Mouse (Mus musculus) kidney, postnatal 0 days (tissue): ENCODE results near the gene Chsy1. TPM values are rescaled to one million over a fixed set of nuclear protein-coding genes. Genes with fewer than 3 reads are reported as not detected.
A peak's percentile ranks its signal among the peaks of the same experiment; 100 is the strongest.

ENCODE experiments used
- ATAC-seq: fragments of 200-750 bp; cut with Nextera tagmentation; replicated peaks from 2 replicates; pipeline ENCODE4 v1.8.0; 2017; ENCODE audit warnings: low read depth, moderate number of reproducible peaks, moderate TSS enrichment, moderate library complexity; ENCODE audit not compliant: low FRiP score
- DNase-seq: peaks from one replicate; pipeline ENCODE4 v3.0.0-alpha.2; 2016; ENCODE audit warnings: low spot score
- H3K27ac ChIP-seq: fragments of 300-500 bp; sonication (generic); 2 replicates; pipeline ENCODE4 v1.5.1; 2014; ENCODE audit warnings: mild to moderate bottlenecking
- H3K27me3 ChIP-seq: fragments of 300-500 bp; sonication (generic); 2 replicates; pipeline ENCODE4 v1.6.1; 2014; ENCODE audit warnings: low read length, mixed read lengths; ENCODE audit not compliant: insufficient read depth
- H3K36me3 ChIP-seq: fragments of 300-500 bp; sonication (generic); 2 replicates; pipeline ENCODE4 v1.6.1; 2014; ENCODE audit warnings: low read length, mixed read lengths; ENCODE audit not compliant: insufficient read depth
- H3K4me1 ChIP-seq: fragments of 300-500 bp; sonication (generic); replicated peaks from 2 replicates; pipeline ENCODE4 v1.6.1; 2014; ENCODE audit warnings: antibody characterized with exemption, low read length, mixed read lengths; ENCODE audit not compliant: insufficient read depth
- H3K4me2 ChIP-seq: fragments of 300-500 bp; sonication (generic); 2 replicates; pipeline ENCODE4 v1.6.1; 2014; ENCODE audit warnings: mild to moderate bottlenecking, low read length, moderate library complexity, mixed read lengths
- H3K4me3 ChIP-seq: fragments of 300-500 bp; sonication (generic); replicated peaks from 2 replicates; pipeline ENCODE4 v1.5.1; 2014; ENCODE audit warnings: low read depth, low read length
- H3K9ac ChIP-seq: fragments of 300-500 bp; sonication (generic); 2 replicates; pipeline ENCODE4 v1.6.1; 2014; ENCODE audit warnings: low read depth, low read length
- H3K9me3 ChIP-seq: fragments of 300-500 bp; sonication (generic); replicated peaks from 2 replicates; pipeline ENCODE4 v1.6.1; 2016; ENCODE audit warnings: low read length, inconsistent platforms, mixed read lengths
- CTCF ChIP-seq: IDR thresholded peaks from 2 replicates; pipeline ENCODE4 v1.5.1; 2016; ENCODE audit warnings: antibody characterized with exemption, low read depth, mild to moderate bottlenecking, moderate library complexity
- WGBS: fragments of 180-500 bp; shearing (Covaris S2); extraction: QIAGEN DNeasy Blood & Tissue Kit; methylation state at CpG from one replicate; pipeline ENCODE4 v1.1.7; 2014; 5-methylcytosine and 5-hydroxymethylcytosine counted together
- polyA plus RNA-seq: library from polyadenylated mRNA; unstranded; fragments of >200 nt; fragmentation: Nextera tagmentation; extraction: Ambion mirVana; gene quantifications from 2 replicates; pipeline ENCODE4 v1.2.1, GENCODE M21; 2015

Chsy1 gene
- polyA plus RNA-seq, 1 experiment from 2014 or later = 12.0 TPM

DNA sequence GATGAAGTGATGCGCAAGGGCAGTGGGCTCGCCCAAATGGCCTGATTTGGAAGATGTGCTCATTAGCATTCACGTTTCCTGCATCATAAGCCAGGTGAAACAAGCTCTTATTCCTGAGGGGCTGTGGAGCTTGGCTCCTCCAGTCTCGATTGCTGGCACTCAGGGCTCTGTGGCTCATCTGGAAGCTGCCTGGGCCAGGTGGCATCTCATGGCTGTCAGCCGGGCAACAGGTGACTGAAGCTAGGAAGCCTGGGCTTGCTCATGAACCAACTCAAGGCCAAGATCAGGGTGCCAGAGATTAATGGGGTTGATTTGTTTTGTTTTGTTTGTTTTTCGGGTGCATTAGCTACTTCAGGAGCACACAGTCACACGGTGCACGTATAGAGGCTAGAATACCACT lies 16.7 kb upstream of the Chsy1 start:
- H3K4me3 ChIP-seq = no peak overlapping the region
- H3K9ac ChIP-seq = no peak overlapping the region
- no peaks in the 10 kb centered on the region for H3K9me3 ChIP-seq
- WGBS = 88% methylated on average over 8 of the region's 8 CpGs
- H3K36me3 ChIP-seq = peaks cover 43% of the 10 kb centered on the region
- no peak overlapping the region for H3K27ac ChIP-seq
- no peak for TF ChIP-seq CTCF
- H3K27me3 ChIP-seq = no peaks in the 10 kb centered on the region
- DNase-seq = no peak
- no peak overlapping the region for H3K4me2 ChIP-seq
- H3K4me1 ChIP-seq = no peaks in the 10 kb centered on the region
- no peak for ATAC-seq

DNA sequence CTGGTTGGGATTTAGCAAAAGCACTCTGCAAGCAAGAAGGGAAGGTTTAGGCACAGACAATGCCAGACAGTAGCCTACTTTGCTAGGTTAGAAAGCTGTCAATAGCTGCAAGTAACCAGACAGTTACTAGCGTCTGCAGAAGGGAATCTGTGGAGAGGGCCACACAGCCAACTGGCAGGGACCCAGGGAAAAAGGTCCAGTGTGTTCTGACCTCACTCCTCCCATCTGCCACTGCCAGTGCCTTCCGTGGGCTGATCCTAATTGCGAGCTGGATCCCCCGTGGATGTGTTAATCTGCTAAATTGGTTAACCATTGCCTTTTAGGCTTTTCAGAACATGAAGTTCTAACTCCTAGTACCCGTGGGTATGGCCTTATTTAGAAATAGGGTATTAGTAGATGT lies 15.2 kb upstream of the Chsy1 start:
- Histone ChIP-seq H3K4me1 (no peaks in the 10 kb centered on the region), H3K4me2 (no peak overlapping the region), H3K27me3 (no peaks in the 10 kb centered on the region), H3K9me3 (no peaks in the 10 kb centered on the region), H3K36me3 (peaks cover 30% of the 10 kb centered on the region; the same call in 1 of the 2 replicates), H3K4me3 (no peak overlapping the region), H3K27ac (no peak overlapping the region), H3K9ac (no peak overlapping the region)
- DNase-seq = no peak
- TF ChIP-seq CTCF = no peak
- ATAC-seq = no peak
- 62% methylated on average over 5 of the region's 5 CpGs for WGBS

DNA sequence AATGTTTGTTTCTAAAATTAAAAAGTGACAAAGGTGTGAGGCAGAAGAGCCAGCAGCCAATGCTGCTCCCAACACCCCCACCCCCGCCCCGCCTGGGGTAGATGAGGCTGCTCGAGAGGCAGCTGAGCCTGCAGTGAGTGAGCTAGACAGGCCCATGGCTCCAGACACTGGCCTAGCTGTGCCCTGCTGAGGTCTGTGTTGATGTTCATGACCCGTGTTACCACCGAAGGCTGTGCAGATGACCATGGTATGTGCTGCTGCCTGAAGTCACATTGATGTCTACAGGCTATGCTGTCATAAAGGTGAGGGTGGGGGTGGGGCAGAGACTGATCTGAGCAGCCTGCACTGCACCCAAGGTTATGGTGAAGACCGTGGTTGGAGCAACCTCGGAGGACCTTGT lies 10.5 kb upstream of the Chsy1 start:
- H3K9me3 ChIP-seq = no peaks in the 10 kb centered on the region
- no peak overlapping the region for H3K4me3 ChIP-seq
- no peak overlapping the region for H3K4me2 ChIP-seq
- 82% methylated on average over 7 of the region's 7 CpGs for WGBS
- no peaks in the 10 kb centered on the region for H3K27me3 ChIP-seq
- H3K36me3 ChIP-seq = no peaks in the 10 kb centered on the region
- no peak for TF ChIP-seq CTCF
- H3K27ac ChIP-seq = no peak overlapping the region
- ATAC-seq = 0 out of 2 replicates have a peak, but pooled peaks have one; percentile 21
- no peak for DNase-seq
- H3K4me1 ChIP-seq = no peaks in the 10 kb centered on the region
- no peak overlapping the region for H3K9ac ChIP-seq

DNA sequence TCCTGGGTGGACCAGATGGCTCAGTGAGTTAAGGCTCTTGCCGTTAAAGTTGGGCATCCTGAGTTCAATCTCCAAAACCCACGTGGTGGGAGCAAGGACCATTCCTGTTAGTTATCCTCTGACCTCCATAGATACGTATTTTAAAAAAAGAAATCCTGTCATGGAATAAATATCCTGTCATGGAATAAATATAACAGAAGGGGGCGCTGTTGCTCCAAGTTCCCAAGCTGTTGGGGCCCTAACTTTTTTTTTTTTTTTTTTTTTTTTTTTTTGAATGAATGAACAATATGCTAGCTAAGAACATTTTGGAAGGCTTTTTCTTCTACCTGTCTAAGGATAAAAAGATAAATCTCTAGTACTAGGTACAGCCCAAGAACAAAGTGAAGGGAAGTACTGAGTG lies 7.4 kb upstream of the Chsy1 start:
- Histone ChIP-seq H3K4me3 (no peak overlapping the region), H3K4me2 (no peak overlapping the region), H3K36me3 (no peaks in the 10 kb centered on the region), H3K27ac (no peak overlapping the region), H3K9ac (no peak overlapping the region), H3K27me3 (no peaks in the 10 kb centered on the region), H3K4me1 (peaks cover 5% of the 10 kb centered on the region; the same call in 1 of the 2 replicates), H3K9me3 (no peaks in the 10 kb centered on the region)
- no peak for ATAC-seq
- TF ChIP-seq CTCF = peak; percentile 89
- WGBS = 2% methylated on average over 4 of the region's 4 CpGs
- peak; percentile 83 for DNase-seq

DNA sequence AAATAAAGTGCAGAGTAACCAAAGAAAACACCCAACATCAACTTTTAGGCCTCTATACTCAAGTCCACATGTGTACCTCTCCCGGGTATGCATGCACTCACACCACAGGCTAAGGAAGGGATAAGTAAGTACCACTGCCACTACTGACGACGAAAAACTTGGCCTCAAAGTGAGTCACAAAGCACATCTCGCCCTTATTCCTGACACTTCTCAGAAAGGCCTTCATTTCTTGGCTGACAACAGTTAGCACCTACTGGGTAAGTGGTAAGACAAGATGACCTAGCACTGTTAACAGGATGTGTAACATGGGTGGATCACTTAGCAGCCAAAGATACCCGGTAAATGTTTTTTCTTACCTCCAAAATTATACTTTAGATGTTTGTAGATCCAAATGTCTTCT lies 4.8 kb upstream of the Chsy1 start:
- ATAC-seq = no peak
- WGBS = 91% methylated on average over 5 of the region's 5 CpGs
- no peak for TF ChIP-seq CTCF
- DNase-seq = no peak
- H3K9ac ChIP-seq = no peak overlapping the region
- H3K9me3 ChIP-seq = no peaks in the 10 kb centered on the region
- H3K4me3 ChIP-seq = no peak overlapping the region
- H3K4me1 ChIP-seq = peaks cover 6% of the 10 kb centered on the region; the same call in 1 of the 2 replicates
- H3K4me2 ChIP-seq = no peak overlapping the region
- no peaks in the 10 kb centered on the region for H3K36me3 ChIP-seq
- H3K27me3 ChIP-seq = no peaks in the 10 kb centered on the region
- no peak overlapping the region for H3K27ac ChIP-seq

DNA sequence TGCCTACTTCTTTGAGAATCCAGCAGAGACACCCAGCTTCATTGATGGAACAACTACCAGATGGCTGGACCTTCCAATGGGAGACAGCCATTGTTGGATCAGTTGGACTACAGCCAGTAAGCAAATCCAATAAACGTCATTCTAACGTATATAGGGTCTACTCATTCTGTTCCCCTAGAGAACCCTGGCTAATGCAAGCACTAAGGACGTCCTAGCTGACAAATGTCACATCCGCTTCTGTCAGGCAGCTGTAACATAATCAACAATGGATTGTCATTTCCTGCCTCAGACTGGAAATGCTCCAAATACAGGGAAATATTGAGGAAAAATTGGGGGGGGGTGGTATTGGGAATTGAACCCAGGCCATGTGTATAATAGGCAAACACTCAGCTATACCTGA lies 3.5 kb upstream of the Chsy1 start:
- no peak for TF ChIP-seq CTCF
- Histone ChIP-seq H3K27me3 (no peaks in the 10 kb centered on the region), H3K4me2 (no peak overlapping the region), H3K4me1 (peaks cover 6% of the 10 kb centered on the region; the same call in 1 of the 2 replicates), H3K36me3 (no peaks in the 10 kb centered on the region), H3K27ac (no peak overlapping the region), H3K9ac (no peak overlapping the region), H3K9me3 (no peaks in the 10 kb centered on the region), H3K4me3 (no peak overlapping the region)
- WGBS = 53% methylated on average over 4 of the region's 4 CpGs
- no peak for ATAC-seq
- no peak for DNase-seq

DNA sequence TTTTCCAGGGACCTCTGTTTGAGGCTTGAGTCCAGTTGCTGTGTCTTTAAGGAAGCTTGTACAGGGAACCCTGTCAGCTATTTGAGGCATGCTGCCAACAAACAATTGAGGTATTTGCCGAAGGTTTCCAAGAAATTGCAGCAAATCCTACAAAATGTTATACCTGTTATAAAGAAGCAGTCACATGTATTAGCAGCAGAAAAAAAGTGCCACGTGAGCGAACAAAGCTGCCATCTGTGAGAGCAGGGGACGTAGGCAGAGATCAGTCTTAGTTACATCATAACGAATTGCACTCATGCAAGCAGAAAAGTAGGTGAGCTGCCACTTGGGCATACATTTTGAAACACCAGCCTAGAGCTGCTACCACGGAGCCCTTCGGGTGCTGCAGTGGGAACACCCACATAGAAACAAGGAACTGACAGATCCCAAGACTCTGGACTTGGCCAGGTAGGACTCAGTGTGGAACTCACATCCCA lies 2.7 kb upstream of the Chsy1 start:
- no peak overlapping the region for H3K9ac ChIP-seq
- H3K9me3 ChIP-seq = no peaks in the 10 kb centered on the region
- H3K27ac ChIP-seq = no peak overlapping the region
- ATAC-seq = no peak
- TF ChIP-seq CTCF = no peak
- no peak overlapping the region for H3K4me3 ChIP-seq
- H3K36me3 ChIP-seq = no peaks in the 10 kb centered on the region
- no peaks in the 10 kb centered on the region for H3K27me3 ChIP-seq
- peak; percentile 40 for DNase-seq
- WGBS = 54% methylated on average over 7 of the region's 7 CpGs
- H3K4me2 ChIP-seq = peak overlapping the region; percentile 18; the same call in 1 of the 2 replicates
- H3K4me1 ChIP-seq = peaks cover 6% of the 10 kb centered on the region; the same call in 1 of the 2 replicates
